Mouse (Mus musculus) liver, embryonic 16.5 days (tissue): ENCODE measurements around the gene Cmip. TPM values are rescaled to one million over a fixed set of nuclear protein-coding genes. Genes with fewer than 3 reads are reported as not detected.

ENCODE experiments used
- ATAC-seq: fragments of 200-750 bp; cut with Nextera tagmentation; 2 replicates; pipeline ENCODE4 v1.8.0; 2017; ENCODE audit warnings: low read depth, mild to moderate bottlenecking, moderate number of reproducible peaks, moderate library complexity
- H3K27ac ChIP-seq: fragments of 300-500 bp; sonication (generic); 2 replicates; pipeline ENCODE4 v1.5.1; 2014; ENCODE audit warnings: mild to moderate bottlenecking, low read length
- H3K27me3 ChIP-seq: fragments of 300-500 bp; sonication (generic); 2 replicates; pipeline ENCODE4 v1.6.1; 2014; ENCODE audit warnings: low read depth, low read length, mixed read lengths; ENCODE audit not compliant: control insufficient read depth, insufficient read depth
- H3K36me3 ChIP-seq: fragments of 300-500 bp; sonication (generic); 2 replicates; pipeline ENCODE4 v1.6.1; 2014; ENCODE audit warnings: mild to moderate bottlenecking; ENCODE audit not compliant: control insufficient read depth, insufficient read depth
- H3K4me1 ChIP-seq: fragments of 300-500 bp; sonication (generic); 2 replicates; pipeline ENCODE4 v1.6.1; 2014; ENCODE audit warnings: low read depth, low read length, mixed read lengths; ENCODE audit not compliant: control insufficient read depth
- H3K4me2 ChIP-seq: fragments of 300-500 bp; sonication (generic); 2 replicates; pipeline ENCODE4 v1.6.1; 2014; ENCODE audit warnings: low read depth, low read length, mixed read lengths
- H3K4me3 ChIP-seq: fragments of 300-500 bp; sonication (generic); 2 replicates; pipeline ENCODE4 v1.5.1; 2014; ENCODE audit warnings: low read depth, mild to moderate bottlenecking, low read length
- H3K9ac ChIP-seq: fragments of 300-500 bp; sonication (generic); 2 replicates; pipeline ENCODE4 v1.6.1; 2014; ENCODE audit warnings: low read depth, low read length
- H3K9me3 ChIP-seq: fragments of 300-500 bp; sonication (generic); replicated peaks from 2 replicates; pipeline ENCODE4 v1.6.1; 2016; ENCODE audit warnings: low read length; ENCODE audit not compliant: control insufficient read depth
- WGBS: fragments of 180-500 bp; shearing (Covaris S2); extraction: QIAGEN DNeasy Blood & Tissue Kit; methylation state at CpG from one replicate; pipeline ENCODE4 v1.1.7; 2014; ENCODE audit not compliant: insufficient replicate concordance; 5-methylcytosine and 5-hydroxymethylcytosine counted together
- polyA plus RNA-seq: library from polyadenylated mRNA; unstranded; fragments of >200 nt; fragmentation: Nextera tagmentation; extraction: Ambion mirVana; gene quantifications from 2 replicates; pipeline ENCODE4 v1.2.1, GENCODE M21; 2015

Gene Cmip
- polyA plus RNA-seq, 1 experiment from 2014 or later, result 9.1 TPM

DNA sequence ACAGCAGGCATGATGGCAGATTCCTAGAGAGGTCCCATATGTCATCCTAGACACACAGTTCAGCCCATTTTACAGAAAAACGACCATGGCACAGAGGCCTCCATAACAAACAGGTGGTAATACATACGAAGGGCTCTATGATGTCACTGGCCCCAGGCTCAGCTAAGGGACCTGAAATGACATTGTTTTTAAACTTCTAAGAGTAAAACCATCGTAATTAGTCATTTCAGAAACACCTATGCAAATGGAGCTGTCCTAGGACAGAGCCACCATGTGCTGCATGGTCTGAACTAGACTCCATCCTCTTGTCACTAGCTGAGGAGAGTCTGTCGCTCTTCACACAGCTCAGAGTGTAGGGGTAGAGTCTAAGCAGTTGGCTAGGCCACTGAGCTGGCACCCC is 173.8 kb downstream of the Cmip start:
- no peaks in the 10 kb centered on the region for H3K4me1 ChIP-seq
- H3K4me3 ChIP-seq, result no peak overlapping the region
- ATAC-seq, result no peak
- H3K27ac ChIP-seq, result no peak overlapping the region
- H3K36me3 ChIP-seq, result peaks cover 22% of the 10 kb centered on the region
- no peak overlapping the region for H3K4me2 ChIP-seq
- no peaks in the 10 kb centered on the region for H3K27me3 ChIP-seq
- H3K9ac ChIP-seq, result no peak overlapping the region
- WGBS, result 73% methylated on average over 4 of the region's 4 CpGs
- no peaks in the 10 kb centered on the region; the same call in 1 of the 2 replicates for H3K9me3 ChIP-seq

DNA sequence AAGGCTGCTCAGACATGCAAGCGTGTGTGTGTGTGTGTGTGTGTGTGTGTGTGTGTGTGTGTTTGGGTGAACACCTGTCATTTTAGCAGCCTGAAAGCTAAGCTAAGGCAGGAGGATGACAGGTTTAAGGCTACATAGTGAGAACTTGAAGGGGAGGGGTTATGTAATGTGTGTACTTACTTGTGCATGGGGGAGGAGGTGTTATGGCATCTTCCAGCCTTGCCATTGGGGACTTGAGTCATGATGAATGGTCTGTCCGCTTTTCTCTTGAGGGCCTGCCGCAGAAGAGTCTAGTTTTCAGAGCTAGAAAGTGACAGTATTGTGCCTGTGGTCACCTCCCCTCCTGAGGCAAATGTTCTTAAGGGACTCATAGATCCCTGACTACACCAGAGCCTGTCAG is 174.7 kb downstream of the Cmip start:
- Histone ChIP-seq H3K4me3 (no peak overlapping the region), H3K4me2 (no peak overlapping the region), H3K27ac (no peak overlapping the region), H3K9me3 (no peaks in the 10 kb centered on the region; the same call in 1 of the 2 replicates), H3K36me3 (peaks cover 25% of the 10 kb centered on the region), H3K4me1 (no peaks in the 10 kb centered on the region), H3K27me3 (no peaks in the 10 kb centered on the region), H3K9ac (no peak overlapping the region)
- 88% methylated on average over 3 of the region's 3 CpGs for WGBS
- ATAC-seq, result no peak

DNA sequence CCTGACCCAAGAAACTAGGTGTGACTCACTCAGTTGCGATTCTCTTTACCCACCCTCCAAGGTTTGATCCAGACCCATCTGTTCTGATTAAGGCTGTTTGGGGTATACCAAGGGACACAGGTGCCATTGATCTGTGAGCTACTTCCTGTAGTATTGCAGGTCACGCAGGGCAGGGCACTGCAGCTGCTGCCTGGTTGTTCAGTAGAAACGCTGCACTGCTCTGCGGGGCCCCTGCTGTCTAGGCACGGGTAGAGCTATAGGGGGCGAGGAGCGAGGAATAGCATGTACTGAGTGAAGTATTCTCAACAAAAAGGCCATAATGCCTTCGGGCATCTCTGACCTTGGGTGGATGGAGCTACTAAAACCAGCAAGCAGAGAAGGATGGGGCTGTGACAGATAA is 175.2 kb downstream of the Cmip start:
- Histone ChIP-seq H3K9ac (no peak overlapping the region), H3K27me3 (no peaks in the 10 kb centered on the region), H3K4me1 (no peaks in the 10 kb centered on the region), H3K27ac (no peak overlapping the region), H3K4me2 (no peak overlapping the region), H3K4me3 (no peak overlapping the region), H3K36me3 (peaks cover 29% of the 10 kb centered on the region), H3K9me3 (no peaks in the 10 kb centered on the region; the same call in 1 of the 2 replicates)
- 86% methylated on average over 8 of the region's 8 CpGs for WGBS
- no peak for ATAC-seq

DNA sequence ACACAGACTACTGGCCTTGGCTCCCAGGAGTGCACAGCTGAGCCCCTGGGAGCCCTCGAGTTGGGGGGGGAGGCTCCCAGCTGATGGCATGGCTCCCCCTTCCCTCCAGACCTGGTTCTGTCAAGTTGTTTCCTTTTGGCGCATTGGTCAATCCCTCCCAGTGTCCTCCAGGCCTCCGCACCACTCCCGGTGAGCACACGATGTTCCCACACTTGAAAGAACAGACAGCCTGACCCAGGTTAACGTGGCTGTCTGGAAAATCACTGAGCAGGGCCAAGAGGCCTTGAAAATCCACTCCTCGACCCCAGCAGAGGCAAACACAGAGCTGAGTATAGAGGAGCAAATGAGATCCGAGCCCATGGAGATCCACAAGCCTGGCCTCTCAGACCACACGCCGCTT is 177.1 kb downstream of the Cmip start:
- Histone ChIP-seq H3K4me1 (no peaks in the 10 kb centered on the region; the same call in 1 of the 2 replicates), H3K36me3 (peaks cover 34% of the 10 kb centered on the region), H3K9me3 (no peaks in the 10 kb centered on the region; the same call in 1 of the 2 replicates), H3K27me3 (no peaks in the 10 kb centered on the region), H3K9ac (no peak overlapping the region), H3K4me2 (no peak overlapping the region), H3K4me3 (no peak overlapping the region), H3K27ac (no peak overlapping the region)
- ATAC-seq, result no peak
- WGBS, result 84% methylated on average over 10 of the region's 10 CpGs

DNA sequence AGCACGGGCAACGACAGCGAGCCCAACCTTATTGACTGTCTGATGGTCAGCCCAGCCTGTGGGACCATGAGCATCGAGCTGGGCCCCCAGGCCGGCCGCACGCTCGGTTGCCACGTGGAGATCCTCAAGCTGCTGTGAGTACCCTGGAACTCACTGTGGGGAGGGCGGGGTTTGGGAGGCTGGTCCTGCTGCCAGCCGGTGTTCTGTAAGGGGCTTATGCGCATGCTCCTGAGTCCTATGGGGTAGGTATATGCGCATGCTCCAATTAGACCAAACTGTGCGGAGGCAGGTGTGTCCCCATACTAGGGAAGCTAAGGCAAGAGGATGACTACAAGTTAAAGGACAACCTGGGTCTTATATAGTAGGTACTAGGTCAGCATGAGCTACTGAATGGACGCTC is 179.9 kb downstream of the Cmip start:
- 93% methylated on average over 15 of the region's 15 CpGs for WGBS
- H3K36me3 ChIP-seq, result peaks cover 22% of the 10 kb centered on the region
- no peak for ATAC-seq

DNA sequence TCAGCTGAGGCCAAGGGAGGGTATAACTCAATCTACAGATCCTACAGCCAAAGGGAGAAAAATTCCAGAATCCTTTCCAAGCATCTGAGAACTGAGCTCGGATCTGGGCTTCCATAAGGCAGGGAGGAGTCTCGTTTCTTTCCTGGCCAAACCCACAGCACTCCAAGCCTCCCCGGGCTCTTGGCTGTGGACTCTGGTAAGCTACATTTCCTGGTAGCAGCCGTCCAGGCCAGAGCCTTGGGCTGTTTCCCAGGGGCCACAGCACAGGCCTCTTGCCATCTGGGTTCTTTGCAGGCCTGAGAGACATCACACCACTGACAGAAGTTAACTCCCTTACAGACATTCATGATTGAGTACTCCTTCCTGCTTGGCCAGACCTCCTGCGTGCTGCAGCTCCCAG is 180.8 kb downstream of the Cmip start:
- H3K36me3 ChIP-seq, result peaks cover 22% of the 10 kb centered on the region
- ATAC-seq, result no peak
- peaks cover 3% of the 10 kb centered on the region; the same call in 1 of the 2 replicates for H3K4me1 ChIP-seq
- no peak overlapping the region for H3K9ac ChIP-seq
- H3K27me3 ChIP-seq, result no peaks in the 10 kb centered on the region
- H3K4me3 ChIP-seq, result no peak overlapping the region
- H3K4me2 ChIP-seq, result no peak overlapping the region
- no peaks in the 10 kb centered on the region; the same call in 1 of the 2 replicates for H3K9me3 ChIP-seq
- 70% methylated on average over 5 of the region's 5 CpGs for WGBS
- no peak overlapping the region for H3K27ac ChIP-seq

More for the DNA sequence above, 179.9 kb downstream of the Cmip start:
- Histone ChIP-seq H3K27ac (no peak overlapping the region), H3K4me2 (no peak overlapping the region), H3K27me3 (no peaks in the 10 kb centered on the region), H3K9me3 (no peaks in the 10 kb centered on the region; the same call in 1 of the 2 replicates), H3K4me1 (peaks cover 3% of the 10 kb centered on the region; the same call in 1 of the 2 replicates), H3K9ac (no peak overlapping the region), H3K4me3 (no peak overlapping the region)

DNA sequence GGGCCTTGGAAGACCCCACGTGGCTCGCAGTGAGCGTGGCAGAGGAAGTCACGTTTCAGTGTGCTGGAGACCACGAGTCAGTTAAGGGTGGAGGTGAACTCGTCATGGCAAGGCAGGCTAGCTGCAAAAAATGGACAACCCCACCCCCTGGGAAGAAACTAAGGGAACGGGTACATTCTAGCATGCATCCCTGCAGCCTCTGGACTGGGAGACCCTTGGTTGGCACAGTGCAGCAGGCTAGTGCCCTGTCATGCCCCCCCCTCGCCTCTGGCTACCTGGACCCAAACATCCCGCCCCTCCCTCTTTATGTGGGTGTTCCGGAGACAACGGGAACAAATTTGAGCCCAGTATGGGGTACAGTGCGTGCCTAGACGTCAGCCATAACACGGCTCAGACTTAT is 183.5 kb downstream of the Cmip start:
- no peak overlapping the region for H3K4me2 ChIP-seq
- no peak overlapping the region for H3K9ac ChIP-seq
- H3K27me3 ChIP-seq, result no peaks in the 10 kb centered on the region
- H3K4me1 ChIP-seq, result peaks cover 3% of the 10 kb centered on the region; the same call in 1 of the 2 replicates
- peak overlapping the region; percentile 26 for H3K27ac ChIP-seq
- H3K4me3 ChIP-seq, result no peak overlapping the region
- WGBS, result 62% methylated on average over 14 of the region's 14 CpGs
- H3K9me3 ChIP-seq, result no peaks in the 10 kb centered on the region
- peaks cover 19% of the 10 kb centered on the region for H3K36me3 ChIP-seq
- peak; percentile 40 for ATAC-seq

DNA sequence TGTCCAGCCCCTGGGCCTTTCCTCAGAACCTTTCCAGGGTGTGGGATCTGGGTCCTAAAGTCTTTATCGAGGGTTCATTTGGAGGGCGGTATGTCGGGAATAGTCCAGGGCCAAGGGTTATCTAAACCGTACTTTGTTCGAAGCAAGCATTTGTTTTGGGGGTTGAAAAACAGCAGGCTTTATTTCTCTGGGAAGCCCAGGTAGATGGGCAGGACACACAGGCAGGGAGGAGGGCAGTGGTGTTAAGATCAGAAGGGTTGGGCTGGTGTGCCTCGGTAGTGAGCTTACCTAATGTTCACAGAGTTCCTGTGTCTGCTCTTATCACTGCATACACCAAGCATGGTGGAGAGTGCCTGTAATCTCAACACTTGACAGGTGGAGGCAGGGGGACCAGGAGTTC is 183.9 kb downstream of the Cmip start:
- ATAC-seq, result peak; percentile 81
- H3K4me3 ChIP-seq, result no peak overlapping the region
- peak overlapping the region; percentile 30 for H3K27ac ChIP-seq
- no peaks in the 10 kb centered on the region for H3K27me3 ChIP-seq
- peaks cover 3% of the 10 kb centered on the region; the same call in 1 of the 2 replicates for H3K4me1 ChIP-seq
- peaks cover 22% of the 10 kb centered on the region for H3K36me3 ChIP-seq
- 70% methylated on average over 6 of the region's 6 CpGs for WGBS
- H3K4me2 ChIP-seq, result no peak overlapping the region
- H3K9ac ChIP-seq, result no peak overlapping the region
- H3K9me3 ChIP-seq, result no peaks in the 10 kb centered on the region

DNA sequence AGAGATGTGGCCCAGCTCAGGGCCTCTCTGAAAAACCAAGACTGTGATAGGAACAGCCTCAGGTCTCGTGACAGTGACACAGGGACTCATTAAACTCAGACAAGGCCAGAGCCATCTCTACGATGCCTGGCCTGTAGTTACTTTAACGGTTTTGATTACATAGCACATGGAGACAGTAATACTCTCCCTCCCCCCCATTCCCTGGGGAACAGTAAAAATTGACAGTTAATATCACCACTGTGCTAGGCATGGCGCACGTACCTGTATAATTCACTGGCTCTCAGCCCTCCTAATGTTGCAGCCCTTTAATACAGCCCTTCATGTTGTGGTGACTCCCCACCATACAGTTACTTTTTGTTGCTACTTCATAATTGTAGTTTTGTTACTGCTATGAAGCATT is 188.6 kb downstream of the Cmip start:
- 80% methylated on average over 5 of the region's 5 CpGs for WGBS
- Histone ChIP-seq H3K36me3 (peaks cover 18% of the 10 kb centered on the region; the same call in 1 of the 2 replicates), H3K9ac (no peak overlapping the region), H3K4me1 (no peaks in the 10 kb centered on the region), H3K27ac (no peak overlapping the region), H3K4me3 (no peak overlapping the region), H3K27me3 (no peaks in the 10 kb centered on the region), H3K4me2 (no peak overlapping the region), H3K9me3 (no peaks in the 10 kb centered on the region)
- no peak for ATAC-seq
